Mouse (Mus musculus) left cerebral cortex, adult 11 months (tissue): ENCODE measurements around the gene Gm5737.

Experiments
- DNase-seq: peaks from one replicate; pipeline ENCODE4 v3.0.0; 2022; ENCODE audit warnings: low spot score

The Gm5737 gene

DNA sequence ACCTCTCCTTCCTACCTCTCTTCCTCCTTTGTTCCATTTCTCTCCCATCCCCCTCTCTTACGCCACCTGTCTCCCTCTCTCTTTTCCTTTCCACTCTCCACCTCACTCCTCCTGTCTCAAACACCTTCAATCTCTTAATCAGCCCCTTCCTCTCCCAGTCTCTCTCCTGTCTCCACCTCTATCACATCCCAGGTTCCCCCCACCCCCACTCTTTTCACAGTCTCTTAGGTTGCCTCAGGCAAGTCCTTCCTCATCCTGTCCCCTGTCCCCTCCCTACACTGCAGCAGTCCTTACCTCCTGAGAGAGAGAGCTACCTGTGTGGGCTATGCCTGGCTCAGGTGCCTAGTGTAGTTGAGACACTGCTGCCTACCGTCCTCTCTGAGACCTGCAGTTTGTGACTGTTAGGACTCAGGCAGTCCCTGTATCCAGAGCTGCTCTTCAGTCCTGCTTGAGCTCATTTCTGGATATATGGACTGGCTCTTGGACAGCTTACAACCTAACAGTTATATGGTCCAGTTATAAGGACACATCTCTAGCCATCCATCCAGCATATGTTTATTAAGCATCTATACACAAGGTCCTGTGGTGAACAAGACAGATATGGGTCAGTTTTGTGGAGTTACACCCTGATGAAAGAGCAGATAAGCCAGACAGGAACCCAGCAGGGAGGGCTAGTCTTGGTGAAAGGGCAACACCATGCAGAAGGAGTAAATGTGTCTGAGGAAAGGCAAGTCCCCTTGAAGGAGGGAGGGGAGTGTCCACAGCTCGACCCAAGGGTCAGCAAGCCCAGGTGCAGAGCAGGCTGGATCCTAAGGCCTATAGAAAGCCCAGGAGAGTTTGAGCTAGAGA lies 63.6 kb downstream of the Gm5737 start:
- DNase-seq, result no peak

DNA sequence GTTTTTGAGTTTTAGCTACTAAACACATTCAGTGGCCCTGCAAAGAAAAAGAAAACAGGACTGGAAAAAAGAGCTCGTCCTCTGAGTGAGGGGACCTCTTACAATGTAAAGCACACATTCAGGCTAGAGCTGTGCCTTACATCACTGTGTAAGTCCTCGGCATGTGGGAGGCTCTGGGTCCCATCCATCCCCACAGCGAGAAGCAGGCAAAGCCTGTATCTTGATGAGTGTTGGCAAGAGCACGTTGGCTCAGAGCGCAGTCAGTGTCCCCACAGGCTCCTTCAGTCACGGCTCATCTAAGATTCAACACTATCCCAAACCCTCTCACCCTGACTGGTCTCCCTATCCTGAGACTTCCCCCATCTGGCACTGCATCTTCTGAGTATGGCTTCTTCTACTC lies 66.1 kb downstream of the Gm5737 start:
- no peak for DNase-seq

DNA sequence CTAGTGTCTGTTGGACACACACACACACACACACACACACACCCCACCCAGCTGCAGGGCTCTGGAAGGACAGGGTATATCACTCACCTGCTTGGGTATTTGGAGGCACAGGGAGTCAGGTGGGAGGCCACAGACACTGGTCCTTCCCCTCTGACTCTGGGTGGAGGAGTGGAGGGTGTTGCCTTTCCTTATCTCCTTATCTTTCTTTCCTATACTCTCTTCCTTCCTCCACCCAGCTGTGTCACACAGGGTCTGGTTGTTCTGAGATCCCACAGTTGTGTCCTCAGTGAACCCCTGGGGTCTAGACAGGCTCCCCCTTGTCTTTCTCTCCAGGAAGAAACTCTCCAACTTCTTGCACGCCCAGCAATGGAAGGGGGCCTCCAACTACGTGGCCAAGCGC lies 67.8 kb downstream of the Gm5737 start:
- no peak for DNase-seq

DNA sequence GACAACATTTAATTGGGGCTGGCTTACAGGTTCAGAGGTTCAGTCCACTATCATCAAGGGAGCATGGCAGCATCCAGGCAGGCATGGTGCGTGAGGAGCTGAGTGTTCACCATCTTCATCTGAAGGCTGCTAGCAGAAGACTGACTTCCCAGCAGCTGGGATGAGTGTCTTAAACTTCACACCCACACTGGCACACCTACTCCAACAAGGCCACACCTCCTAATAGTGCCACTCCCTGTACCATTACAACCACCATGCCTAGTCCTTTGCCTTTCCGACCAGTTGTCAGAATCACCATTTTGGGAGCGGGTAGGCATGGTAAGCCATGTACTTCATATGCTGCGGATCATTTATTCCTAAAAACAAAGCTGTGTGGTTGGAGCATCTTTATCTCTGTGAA lies 68.6 kb downstream of the Gm5737 start:
- no peak for DNase-seq
